Mouse (Mus musculus): ENCODE data around the gene Socs5.

GRCm38 (mm10) chr17:87105941-87106340 lies 1.5 kb upstream of the Socs5 start:
- TF ChIP-seq GATA1 (IDR thresholded peaks at IDR 0.05; ENCODE audit: low read length) = no peak
- TF ChIP-seq TAL1 (IDR thresholded peaks at IDR 0.05; ENCODE audit: low read length) = no peak
